Mouse (Mus musculus): ENCODE data around the gene Ndufaf3.
"Not testable (repeated sequence)": the region's sequence is repeated elsewhere in the genome, so short reads cannot be mapped to it uniquely, and the experiment has no call there.

DNA sequence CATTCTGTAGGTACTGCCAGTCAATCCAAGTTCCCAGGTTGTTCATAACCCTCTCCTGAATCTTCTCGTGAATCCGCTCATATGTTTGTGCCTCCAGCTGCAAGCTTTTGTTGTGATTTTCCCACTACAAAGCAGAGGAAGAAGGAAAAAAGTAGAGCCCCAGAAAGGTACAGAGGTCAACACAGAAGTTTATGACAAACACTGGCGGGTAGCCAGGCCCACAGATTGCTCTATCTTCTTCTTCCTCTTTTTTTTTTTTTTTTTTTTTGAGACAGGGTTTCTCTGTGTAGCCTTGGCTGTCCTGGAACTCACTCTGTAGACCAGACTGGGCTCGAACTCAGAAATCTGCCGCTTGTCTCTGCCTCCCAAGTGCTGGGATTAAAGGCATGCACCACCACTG is 40.7 kb upstream of the Ndufaf3 start:
- TF ChIP-seq CTCF (IDR thresholded peaks at IDR 0.05; ENCODE audit: borderline replicate concordance, insufficient read depth, low read depth, low read length); POLR2A (IDR thresholded peaks at IDR 0.05; ENCODE audit: borderline replicate concordance, insufficient read depth, low read length): not testable (repeated sequence)

All from cerebellum, adult 2 months (tissue).